Mouse (Mus musculus): ENCODE data around the gene Pcp4.

The Pcp4 gene

GRCm38 (mm10) chr16:96488038-96488437, 20.6 kb downstream of the Pcp4 start:
- no peak for DNase-seq

GRCm38 (mm10) chr16:96491530-96491929, 24.1 kb downstream of the Pcp4 start:
- no peak for DNase-seq

- DNase-seq, result no peak
These were observed 26.7 kb downstream of the Pcp4 start for GRCm38 (mm10) chr16:96494079-96494478.

- no peak for DNase-seq
These were observed 31.5 kb downstream of the Pcp4 start for GRCm38 (mm10) chr16:96498951-96499350.

- no peak for DNase-seq
These were observed 33.8 kb downstream of the Pcp4 start for GRCm38 (mm10) chr16:96501241-96501640.

- DNase-seq, result no peak
These were observed 35.2 kb downstream of the Pcp4 start for GRCm38 (mm10) chr16:96502586-96502985.

- no peak for DNase-seq
These were observed 47.1 kb downstream of the Pcp4 start for GRCm38 (mm10) chr16:96514466-96514865.

- no peak for DNase-seq
These were observed 60.1 kb downstream of the Pcp4 start for GRCm38 (mm10) chr16:96527476-96527875.

- no peak for DNase-seq
These were observed 61.1 kb downstream of the Pcp4 start for GRCm38 (mm10) chr16:96528471-96528870.

- DNase-seq, result no peak
These were observed 62.6 kb downstream of the Pcp4 start for GRCm38 (mm10) chr16:96529896-96530568.

- DNase-seq, result no peak
These were observed 63.1 kb downstream of the Pcp4 start for GRCm38 (mm10) chr16:96530569-96530898.

- no peak for DNase-seq
These were observed 63.6 kb downstream of the Pcp4 start for GRCm38 (mm10) chr16:96531029-96531428.

GRCm38 (mm10) chr16:96533710-96534109, 66.3 kb downstream of the Pcp4 start:
- no peak for DNase-seq

- no peak for DNase-seq
These were observed 67.9 kb downstream of the Pcp4 start for GRCm38 (mm10) chr16:96535271-96535670.

GRCm38 (mm10) chr16:96536426-96536825, 69.0 kb downstream of the Pcp4 start:
- no peak for DNase-seq

- no peak for DNase-seq
These were observed 71.7 kb downstream of the Pcp4 start for GRCm38 (mm10) chr16:96539091-96539490.

GRCm38 (mm10) chr16:96541056-96541455, 73.7 kb downstream of the Pcp4 start:
- DNase-seq, result peak; percentile 10 to 24

- no peak for DNase-seq
These were observed 85.3 kb downstream of the Pcp4 start for GRCm38 (mm10) chr16:96552680-96553079.

- DNase-seq, result no peak
These were observed 88.0 kb downstream of the Pcp4 start for GRCm38 (mm10) chr16:96555412-96555811.

GRCm38 (mm10) chr16:96556621-96557020, 89.2 kb downstream of the Pcp4 start:
- DNase-seq, result no peak

GRCm38 (mm10) chr16:96558341-96558740, 90.9 kb downstream of the Pcp4 start:
- no peak for DNase-seq

- DNase-seq, result no peak
These were observed 92.4 kb downstream of the Pcp4 start for GRCm38 (mm10) chr16:96559796-96560195.

- DNase-seq, result no peak
These were observed 96.2 kb downstream of the Pcp4 start for GRCm38 (mm10) chr16:96563350-96564257.

- DNase-seq, result no peak
These were observed 100.0 kb downstream of the Pcp4 start for GRCm38 (mm10) chr16:96567428-96567827.

Measured in lung, adult 18-20 months (tissue).